In genomic region chr11:98371556-98372240, GRCm38 (mm10) we compare ENCODE assay signal across 8 mouse cellular contexts. TPM values are rescaled to one million over a fixed set of nuclear protein-coding genes. Genes with fewer than 3 reads are reported as not detected.
DNase-seq lines count a peak whose midpoint lies in the region; ATAC-seq and TF ChIP-seq lines count a peak whose summit lies in the region.

No protein-coding gene starts in this region.

- peak; percentile 5 for DNase-seq in heart, postnatal 0 days (ENCODE audit: low spot score)
- no peak for DNase-seq in heart, postnatal 25 days (ENCODE audit: low spot score)
- DNase-seq in brain, embryonic 14.5 days (ENCODE audit: low read depth) = peak; percentile 87
- no peak for DNase-seq in MN1 (ENCODE audit: low spot score)
- DNase-seq in adrenal gland, adult 18-20 months (ENCODE audit: low spot score in 2 of 2) = no peak
- no peak for DNase-seq in lung, postnatal 36 days

- 56% methylated on average over 10 of the region's 10 CpGs for WGBS in heart, postnatal 0 days
- 23% methylated on average over 8 of the region's 10 CpGs for WGBS in forebrain, embryonic 13.5 days
- 26% methylated on average over 10 of the region's 10 CpGs for WGBS in midbrain, embryonic 15.5 days

- intact Hi-C loops in heart, postnatal 25 days (cut with DNase I) = loop anchor here (2.0 kb wide), 1 partner anchor 29 kb away; no protein-coding TSS in a partner anchor

- peaks cover 13% of the 10 kb centered on the region for H3K36me3 ChIP-seq in heart, postnatal 0 days (replicated peaks; ENCODE audit: control insufficient read depth, insufficient read depth, low read length)
- H3K36me3 ChIP-seq in forebrain, embryonic 13.5 days (ENCODE audit: poor library complexity, severe bottlenecking) = peaks cover 29% of the 10 kb centered on the region
- H3K36me3 ChIP-seq in midbrain, embryonic 15.5 days (replicated peaks) = peaks cover 8% of the 10 kb centered on the region; the same call in 1 of the 2 replicates

- no peak overlapping the region for H3K4me3 ChIP-seq in heart, postnatal 0 days (ENCODE audit: low read depth, low read length)
- H3K4me3 ChIP-seq in forebrain, embryonic 13.5 days = peak overlapping the region; percentile 6; the same call in 1 of the 2 replicates
- H3K4me3 ChIP-seq in midbrain, embryonic 15.5 days = no peak overlapping the region

- no peaks in the 10 kb centered on the region for H3K9me3 ChIP-seq in heart, postnatal 0 days (replicated peaks; ENCODE audit: control insufficient read depth, low read length)
- H3K9me3 ChIP-seq in forebrain, embryonic 13.5 days (replicated peaks) = no peaks in the 10 kb centered on the region
- H3K9me3 ChIP-seq in midbrain, embryonic 15.5 days = no peaks in the 10 kb centered on the region

- H3K4me1 ChIP-seq in heart, postnatal 0 days (ENCODE audit: control insufficient read depth, insufficient read depth) = peaks cover 42% of the 10 kb centered on the region
- H3K4me1 ChIP-seq in forebrain, embryonic 13.5 days = peaks cover 22% of the 10 kb centered on the region
- H3K4me1 ChIP-seq in midbrain, embryonic 15.5 days = peaks cover 23% of the 10 kb centered on the region

- no peaks in the 10 kb centered on the region for H3K27me3 ChIP-seq in heart, postnatal 0 days (ENCODE audit: control insufficient read depth, insufficient read depth, low read length)
- H3K27me3 ChIP-seq in forebrain, embryonic 13.5 days = no peaks in the 10 kb centered on the region
- H3K27me3 ChIP-seq in midbrain, embryonic 15.5 days (replicated peaks) = no peaks in the 10 kb centered on the region

- no peak overlapping the region; the same call in 1 of the 2 replicates for H3K9ac ChIP-seq in heart, postnatal 0 days (replicated peaks; ENCODE audit: low read depth, low read length)
- peak overlapping the region; percentile 51 for H3K9ac ChIP-seq in forebrain, embryonic 13.5 days
- H3K9ac ChIP-seq in midbrain, embryonic 15.5 days = no peak overlapping the region

- no peak for TF ChIP-seq EP300 in heart, postnatal 0 days (IDR thresholded peaks at IDR 0.05; ENCODE audit: low read depth)

- TF ChIP-seq POLR2A in brain, embryonic 14.5 days (IDR thresholded peaks at IDR 0.05; ENCODE audit: borderline replicate concordance, extremely low read depth, insufficient read depth, insufficient read length, poor library complexity, severe bottlenecking) = no peak

- ATAC-seq in heart, postnatal 0 days (ENCODE audit: insufficient read depth, low read depth) = no peak
- peak; percentile 84 for ATAC-seq in forebrain, embryonic 13.5 days
- peak; percentile 54 for ATAC-seq in midbrain, embryonic 15.5 days (replicated peaks)

- H3K4me2 ChIP-seq in heart, postnatal 0 days (ENCODE audit: low read depth, low read length) = no peak overlapping the region
- peak overlapping the region; percentile 45 for H3K4me2 ChIP-seq in forebrain, embryonic 13.5 days
- peak overlapping the region; percentile 4; the same call in 1 of the 2 replicates for H3K4me2 ChIP-seq in midbrain, embryonic 15.5 days

- H3K27ac ChIP-seq in heart, postnatal 0 days (ENCODE audit: low read depth) = no peak overlapping the region
- peak overlapping the region; percentile 72 for H3K27ac ChIP-seq in forebrain, embryonic 13.5 days
- H3K27ac ChIP-seq in midbrain, embryonic 15.5 days = 0 out of 2 replicates have a peak overlapping the region, but pooled peaks have one; percentile 31

- no peak for TF ChIP-seq CTCF in heart, postnatal 0 days (IDR thresholded peaks at IDR 0.05; ENCODE audit: low read depth)
- TF ChIP-seq CTCF in brain, embryonic 14.5 days (IDR thresholded peaks at IDR 0.05; ENCODE audit: borderline replicate concordance, extremely low read depth, insufficient read depth, insufficient read length) = no peak

RNA-seq across cellular contexts. Expression of gene Tcap, which starts 11.9 kb away (rescaled TPM):
- total RNA-seq in heart, postnatal 0 days (2014; rRNA removed; ENCODE audit: low replicate concordance) = 293 and 299 TPM in 2 replicates
- 455 and 518 TPM in 2 replicates for polyA plus RNA-seq in heart, postnatal 0 days (2015; fragmentation: Nextera tagmentation; extraction: Ambion mirVana)
- 1,000 to 10,000 TPM; 1,084 to 2,520 TPM for total RNA-seq in heart, postnatal 25 days (2021)
- polyA plus RNA-seq in brain, embryonic 14.5 days (2012; rRNA removed) = 0.38 and 0.48 TPM in 2 replicates
- polyA plus RNA-seq in forebrain, embryonic 13.5 days (2015; fragmentation: Nextera tagmentation; extraction: Ambion mirVana) = 0.18 and 0.19 TPM in 2 replicates
- 0.43 TPM in 1 of 2 replicates, not detected in the other for polyA plus RNA-seq in midbrain, embryonic 15.5 days (2015; fragmentation: Nextera tagmentation; extraction: Ambion mirVana)
- 1 to 10 TPM in 1 of 2 experiments, not detected in 1; 3.5 TPM for total RNA-seq in adrenal gland, adult 18-20 months (2021)

RNA-seq across cellular contexts. Expression of gene Stard3, which starts 13.5 kb away (rescaled TPM):
- total RNA-seq in heart, postnatal 0 days (2014; rRNA removed; ENCODE audit: low replicate concordance) = 44.8 and 53.6 TPM in 2 replicates
- 34.7 and 35.3 TPM in 2 replicates for polyA plus RNA-seq in heart, postnatal 0 days (2015; fragmentation: Nextera tagmentation; extraction: Ambion mirVana)
- 10 to 100 TPM; 19.7 to 24.9 TPM for total RNA-seq in heart, postnatal 25 days (2021)
- polyA plus RNA-seq in brain, embryonic 14.5 days (2012; rRNA removed) = 66.1 and 124 TPM in 2 replicates
- polyA plus RNA-seq in forebrain, embryonic 13.5 days (2015; fragmentation: Nextera tagmentation; extraction: Ambion mirVana) = 44.0 and 45.5 TPM in 2 replicates
- 38.2 and 44.6 TPM in 2 replicates for polyA plus RNA-seq in midbrain, embryonic 15.5 days (2015; fragmentation: Nextera tagmentation; extraction: Ambion mirVana)
- 10 to 100 TPM; 23.4 to 24.4 TPM for total RNA-seq in adrenal gland, adult 18-20 months (2021)

RNA-seq across cellular contexts. Expression of gene Pnmt, which starts 14.6 kb away (rescaled TPM):
- 4.2 TPM in 1 of 2 replicates, not detected in the other for total RNA-seq in heart, postnatal 0 days (2014; rRNA removed; ENCODE audit: low replicate concordance)
- 0.26 TPM in 1 of 2 replicates, not detected in the other for polyA plus RNA-seq in heart, postnatal 0 days (2015; fragmentation: Nextera tagmentation; extraction: Ambion mirVana)
- 1 to 10 TPM; 1.3 to 1.7 TPM for total RNA-seq in heart, postnatal 25 days (2021)
- polyA plus RNA-seq in brain, embryonic 14.5 days (2012; rRNA removed) = 0.88 and 1.6 TPM in 2 replicates
- polyA plus RNA-seq in forebrain, embryonic 13.5 days (2015; fragmentation: Nextera tagmentation; extraction: Ambion mirVana) = 0.35 TPM in 1 of 2 replicates, not detected in the other
- polyA plus RNA-seq in midbrain, embryonic 15.5 days (2015; fragmentation: Nextera tagmentation; extraction: Ambion mirVana) = 1.2 and 1.3 TPM in 2 replicates
- total RNA-seq in adrenal gland, adult 18-20 months (2021) = 100 to 1,000 TPM; 313 to 497 TPM

RNA-seq across cellular contexts. Expression of gene Ppp1r1b, which starts 23.5 kb away (rescaled TPM):
- 16.3 and 18.6 TPM in 2 replicates for total RNA-seq in heart, postnatal 0 days (2014; rRNA removed; ENCODE audit: low replicate concordance)
- polyA plus RNA-seq in heart, postnatal 0 days (2015; fragmentation: Nextera tagmentation; extraction: Ambion mirVana) = 32.1 and 38.5 TPM in 2 replicates
- total RNA-seq in heart, postnatal 25 days (2021) = 1 to 10 TPM; 5.3 to 5.8 TPM
- polyA plus RNA-seq in brain, embryonic 14.5 days (2012; rRNA removed) = 6.9 and 18.2 TPM in 2 replicates
- polyA plus RNA-seq in forebrain, embryonic 13.5 days (2015; fragmentation: Nextera tagmentation; extraction: Ambion mirVana) = 14.6 and 20.0 TPM in 2 replicates
- polyA plus RNA-seq in midbrain, embryonic 15.5 days (2015; fragmentation: Nextera tagmentation; extraction: Ambion mirVana) = 2.0 and 4.0 TPM in 2 replicates
- total RNA-seq in adrenal gland, adult 18-20 months (2021) = under 1 TPM; 0.27 to 0.32 TPM

RNA-seq across cellular contexts. Expression of gene Pgap3, which starts 28.6 kb away (rescaled TPM):
- 35.7 and 46.0 TPM in 2 replicates for total RNA-seq in heart, postnatal 0 days (2014; rRNA removed; ENCODE audit: low replicate concordance)
- 15.9 and 18.2 TPM in 2 replicates for polyA plus RNA-seq in heart, postnatal 0 days (2015; fragmentation: Nextera tagmentation; extraction: Ambion mirVana)
- 1 to 10 TPM; 8.4 to 9.3 TPM for total RNA-seq in heart, postnatal 25 days (2021)
- polyA plus RNA-seq in brain, embryonic 14.5 days (2012; rRNA removed) = 12.0 and 16.9 TPM in 2 replicates
- polyA plus RNA-seq in forebrain, embryonic 13.5 days (2015; fragmentation: Nextera tagmentation; extraction: Ambion mirVana) = 6.7 and 9.2 TPM in 2 replicates
- polyA plus RNA-seq in midbrain, embryonic 15.5 days (2015; fragmentation: Nextera tagmentation; extraction: Ambion mirVana) = 9.6 and 9.9 TPM in 2 replicates
- total RNA-seq in adrenal gland, adult 18-20 months (2021) = 1 to 10 TPM; 5.3 to 6.2 TPM

Comparison
In these comparisons a context has a peak if more than half of its experiments do, and no peak if none do; other contexts are left out.
1. DNase-seq: peak in heart, postnatal 0 days (single experiment) and brain, embryonic 14.5 days (single experiment); none in heart, postnatal 25 days (single experiment), MN1 (single experiment), adrenal gland, adult 18-20 months (0 of 2) and lung, postnatal 36 days (single experiment).
2. RNA of gene Tcap, which starts 11.9 kb away (polyA plus RNA-seq): 455 to 518 TPM in heart, postnatal 0 days; 0.38 to 0.48 TPM in brain, embryonic 14.5 days, 0.18 to 0.19 TPM in forebrain, embryonic 13.5 days and 0.43 TPM in midbrain, embryonic 15.5 days; every median in the first group is over 100 times any median in the second.